Mouse (Mus musculus) cerebellum, adult 2 months (tissue): ENCODE measurements around the gene Arid1b.

Experiments used
- CTCF ChIP-seq: fragments of 200-500 bp; IDR thresholded peaks from 2 replicates; pipeline ENCODE4 v1.5.1; 2011; ENCODE audit warnings: low read depth, mild to moderate bottlenecking, control low read depth, low read length, moderate library complexity, borderline replicate concordance; ENCODE audit not compliant: insufficient read depth
- POLR2A ChIP-seq: fragments of 200-500 bp; IDR thresholded peaks from 2 replicates; pipeline ENCODE4 v1.6.1; 2011; ENCODE audit warnings: low read length, control low read depth, borderline replicate concordance; ENCODE audit not compliant: insufficient read depth

DNA sequence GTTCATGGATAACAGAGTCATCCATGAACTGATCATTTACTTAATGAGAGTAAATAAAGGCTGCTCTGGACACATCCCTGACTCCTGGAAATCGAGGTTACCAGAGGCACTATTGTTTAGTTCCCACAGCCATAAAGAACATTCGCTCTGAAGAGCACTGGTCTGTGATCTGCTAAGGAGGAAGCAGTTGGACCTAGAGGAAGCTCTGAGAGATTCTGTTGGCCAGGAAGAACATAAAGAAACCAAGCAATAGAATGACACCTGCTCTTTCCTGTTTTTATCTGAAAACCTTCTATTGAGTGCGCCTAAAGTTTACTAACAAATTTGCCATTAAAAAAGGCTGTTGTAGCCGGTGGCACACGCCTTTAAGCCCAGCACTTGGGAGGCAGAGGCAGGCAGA, 94.7 kb downstream of the Arid1b start:
- TF ChIP-seq CTCF (no peak), POLR2A (no peak)
